Mouse (Mus musculus): ENCODE data around the gene Pde4b. TPM values are rescaled to one million over a fixed set of nuclear protein-coding genes. Genes with fewer than 3 reads are reported as not detected.

Pde4b gene
- polyA plus RNA-seq, 1 experiment from 2014 or later: 7.0 TPM

DNA sequence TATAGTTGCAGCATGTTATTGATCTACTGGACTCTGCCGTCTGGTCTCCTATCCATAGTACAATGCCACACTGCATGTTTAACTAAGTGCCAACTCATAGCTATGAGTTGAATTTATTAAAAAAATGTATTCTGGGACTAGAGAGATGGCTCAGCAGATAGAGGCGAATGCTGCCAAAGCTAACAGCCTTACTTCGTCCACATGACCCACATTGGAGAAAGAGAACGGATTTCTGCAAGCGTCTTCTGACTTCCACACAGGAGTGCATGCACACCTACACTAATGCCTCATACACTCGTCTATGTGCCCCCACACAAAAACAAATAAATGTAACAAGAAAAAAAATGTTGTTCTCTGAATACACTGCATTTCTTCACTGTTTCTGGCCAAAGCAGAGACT lies 231.3 kb downstream of the Pde4b start:
- no peaks in the 10 kb centered on the region for H3K4me1 ChIP-seq (replicated peaks; ENCODE audit: control insufficient read depth, insufficient read depth, low read length)
- DNase-seq (ENCODE audit: low spot score): no peak
- no peak overlapping the region for H3K4me3 ChIP-seq (ENCODE audit: low read depth, low read length)
- no peaks in the 10 kb centered on the region for H3K36me3 ChIP-seq (ENCODE audit: control insufficient read depth, insufficient read depth, low read length)
- no peak overlapping the region for H3K27ac ChIP-seq (ENCODE audit: low read depth, low read length)
- H3K9me3 ChIP-seq (ENCODE audit: control insufficient read depth, low read length): no peaks in the 10 kb centered on the region
- H3K27me3 ChIP-seq (ENCODE audit: control insufficient read depth, insufficient read depth, low read length): no peaks in the 10 kb centered on the region
- no peak for ATAC-seq (ENCODE audit: low FRiP score)
- H3K9ac ChIP-seq (ENCODE audit: low read depth, low read length): no peak overlapping the region
- no peak overlapping the region for H3K4me2 ChIP-seq (replicated peaks; ENCODE audit: low read depth, low read length)
- 90% methylated on average over 6 of the region's 6 CpGs for WGBS

DNA sequence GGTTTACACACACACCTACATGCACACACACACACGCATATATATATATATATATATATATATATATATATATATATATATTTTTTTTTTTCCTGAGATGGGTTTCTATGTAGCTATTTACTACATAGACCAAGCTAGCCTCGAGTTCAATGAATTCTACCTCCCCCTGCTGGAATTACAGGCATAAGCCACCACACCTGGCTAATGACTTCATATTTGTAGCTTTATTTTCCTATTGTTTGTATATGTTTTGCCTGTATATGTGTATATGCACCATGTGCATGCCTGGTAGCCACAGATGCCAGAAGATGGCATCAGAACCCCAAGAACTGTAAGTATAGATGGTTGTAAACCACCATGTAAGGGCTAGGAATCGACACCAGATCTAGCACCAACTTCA lies 234.0 kb downstream of the Pde4b start:
- no peak overlapping the region for H3K27ac ChIP-seq (ENCODE audit: low read depth, low read length)
- H3K4me1 ChIP-seq (replicated peaks; ENCODE audit: control insufficient read depth, insufficient read depth, low read length): no peaks in the 10 kb centered on the region
- H3K27me3 ChIP-seq (ENCODE audit: control insufficient read depth, insufficient read depth, low read length): no peaks in the 10 kb centered on the region
- H3K9me3 ChIP-seq (ENCODE audit: control insufficient read depth, low read length): no peaks in the 10 kb centered on the region
- 73% methylated on average over 3 of the region's 3 CpGs for WGBS
- no peak overlapping the region for H3K4me2 ChIP-seq (replicated peaks; ENCODE audit: low read depth, low read length)
- no peak for DNase-seq (ENCODE audit: low spot score)
- no peaks in the 10 kb centered on the region for H3K36me3 ChIP-seq (ENCODE audit: control insufficient read depth, insufficient read depth, low read length)
- H3K4me3 ChIP-seq (ENCODE audit: low read depth, low read length): no peak overlapping the region
- ATAC-seq (ENCODE audit: low FRiP score): no peak
- H3K9ac ChIP-seq (ENCODE audit: low read depth, low read length): no peak overlapping the region

DNA sequence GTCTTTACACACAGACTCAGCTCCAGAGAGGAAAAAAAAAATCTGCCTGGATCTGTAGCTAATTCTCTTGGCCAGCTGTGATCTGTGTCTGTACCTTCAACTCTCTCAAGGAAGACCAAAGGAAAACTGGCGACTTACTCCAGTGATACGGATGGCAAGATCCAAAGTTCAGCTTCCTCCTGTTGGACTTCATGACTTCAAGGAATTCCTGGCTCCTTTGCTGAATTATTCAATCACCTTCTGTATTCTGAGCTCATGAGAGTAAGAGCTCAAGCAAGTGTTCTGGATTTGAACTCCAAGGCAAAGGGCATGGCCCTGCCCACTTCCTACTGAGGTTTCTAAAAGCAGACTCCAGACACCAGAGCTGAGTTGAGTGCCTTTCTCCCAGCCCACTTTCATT lies 245.0 kb downstream of the Pde4b start:
- H3K27ac ChIP-seq (ENCODE audit: low read depth, low read length): no peak overlapping the region
- DNase-seq (ENCODE audit: low spot score): no peak
- no peaks in the 10 kb centered on the region for H3K9me3 ChIP-seq (ENCODE audit: control insufficient read depth, low read length)
- no peaks in the 10 kb centered on the region for H3K36me3 ChIP-seq (ENCODE audit: control insufficient read depth, insufficient read depth, low read length)
- 86% methylated on average over 2 of the region's 2 CpGs for whole genome bisulfite sequencing
- ATAC-seq (ENCODE audit: low FRiP score): no peak
- H3K4me1 ChIP-seq (replicated peaks; ENCODE audit: control insufficient read depth, insufficient read depth, low read length): no peaks in the 10 kb centered on the region
- H3K4me3 ChIP-seq (ENCODE audit: low read depth, low read length): no peak overlapping the region
- H3K27me3 ChIP-seq (ENCODE audit: control insufficient read depth, insufficient read depth, low read length): no peaks in the 10 kb centered on the region
- H3K4me2 ChIP-seq (replicated peaks; ENCODE audit: low read depth, low read length): no peak overlapping the region
- H3K9ac ChIP-seq (ENCODE audit: low read depth, low read length): no peak overlapping the region

DNA sequence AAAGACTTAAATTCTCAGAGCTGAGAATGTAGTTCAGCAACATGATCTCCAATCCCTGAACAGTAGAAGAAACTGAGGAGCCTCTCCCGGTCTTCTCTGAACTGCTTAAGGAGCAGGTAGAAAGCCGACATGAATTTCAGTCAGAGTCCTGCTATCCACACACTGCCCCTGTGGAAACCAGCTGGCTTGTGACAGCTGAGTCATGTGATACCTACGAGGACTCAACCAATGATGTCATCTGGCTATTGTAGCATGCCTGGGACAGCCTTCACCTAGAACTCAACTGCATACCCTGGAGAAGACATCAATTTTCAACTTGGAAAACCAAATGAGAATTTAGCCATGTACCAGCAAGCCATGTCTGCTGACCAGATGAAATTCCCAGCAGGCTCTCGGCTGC lies 245.5 kb downstream of the Pde4b start:
- Histone ChIP-seq H3K9ac (ENCODE audit: low read depth, low read length) (no peak overlapping the region), H3K4me2 (replicated peaks; ENCODE audit: low read depth, low read length) (no peak overlapping the region), H3K4me1 (replicated peaks; ENCODE audit: control insufficient read depth, insufficient read depth, low read length) (no peaks in the 10 kb centered on the region), H3K27me3 (ENCODE audit: control insufficient read depth, insufficient read depth, low read length) (no peaks in the 10 kb centered on the region), H3K4me3 (ENCODE audit: low read depth, low read length) (no peak overlapping the region), H3K36me3 (ENCODE audit: control insufficient read depth, insufficient read depth, low read length) (no peaks in the 10 kb centered on the region), H3K27ac (ENCODE audit: low read depth, low read length) (no peak overlapping the region), H3K9me3 (ENCODE audit: control insufficient read depth, low read length) (no peaks in the 10 kb centered on the region)
- DNase-seq (ENCODE audit: low spot score) (no peak), ATAC-seq (ENCODE audit: low FRiP score) (no peak)
- WGBS: 85% methylated on average over 4 of the region's 4 CpGs

DNA sequence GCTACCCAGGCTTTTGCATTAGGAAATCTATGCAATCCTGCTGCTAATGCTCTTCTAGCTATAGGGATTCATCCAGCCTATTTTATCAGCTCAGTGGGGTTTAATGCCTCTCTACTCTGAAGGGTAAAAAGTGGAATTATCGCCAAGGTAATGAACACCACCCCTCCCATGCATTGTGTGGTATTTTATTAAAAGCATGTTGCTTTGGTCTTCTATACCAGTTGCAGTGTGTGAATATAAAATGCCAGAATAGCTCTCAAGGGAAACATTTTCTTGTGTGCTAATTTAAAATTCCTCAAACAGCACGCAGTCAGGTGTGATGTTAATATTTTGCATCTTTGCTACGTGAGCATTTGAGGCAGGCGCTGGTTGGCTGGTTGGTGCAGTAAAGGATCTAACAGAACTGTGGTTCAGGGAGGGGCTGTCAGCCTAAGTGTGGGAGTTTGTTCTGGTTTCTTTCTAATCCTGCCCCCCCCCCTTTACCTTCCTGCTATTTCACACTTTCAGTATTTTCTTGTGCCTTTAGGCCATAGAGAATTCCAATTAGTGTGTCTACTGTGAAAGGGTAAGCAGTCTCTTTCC lies 259.7 kb downstream of the Pde4b start:
- Histone ChIP-seq H3K9me3 (ENCODE audit: control insufficient read depth, low read length) (no peaks in the 10 kb centered on the region), H3K36me3 (ENCODE audit: control insufficient read depth, insufficient read depth, low read length) (no peaks in the 10 kb centered on the region), H3K27ac (ENCODE audit: low read depth, low read length) (no peak overlapping the region), H3K4me3 (ENCODE audit: low read depth, low read length) (no peak overlapping the region), H3K9ac (ENCODE audit: low read depth, low read length) (no peak overlapping the region), H3K4me1 (replicated peaks; ENCODE audit: control insufficient read depth, insufficient read depth, low read length) (no peaks in the 10 kb centered on the region), H3K27me3 (ENCODE audit: control insufficient read depth, insufficient read depth, low read length) (no peaks in the 10 kb centered on the region), H3K4me2 (replicated peaks; ENCODE audit: low read depth, low read length) (no peak overlapping the region)
- 77% methylated on average over 4 of the region's 4 CpGs for WGBS
- DNase-seq (ENCODE audit: low spot score) (no peak), ATAC-seq (ENCODE audit: low FRiP score) (no peak)

DNA sequence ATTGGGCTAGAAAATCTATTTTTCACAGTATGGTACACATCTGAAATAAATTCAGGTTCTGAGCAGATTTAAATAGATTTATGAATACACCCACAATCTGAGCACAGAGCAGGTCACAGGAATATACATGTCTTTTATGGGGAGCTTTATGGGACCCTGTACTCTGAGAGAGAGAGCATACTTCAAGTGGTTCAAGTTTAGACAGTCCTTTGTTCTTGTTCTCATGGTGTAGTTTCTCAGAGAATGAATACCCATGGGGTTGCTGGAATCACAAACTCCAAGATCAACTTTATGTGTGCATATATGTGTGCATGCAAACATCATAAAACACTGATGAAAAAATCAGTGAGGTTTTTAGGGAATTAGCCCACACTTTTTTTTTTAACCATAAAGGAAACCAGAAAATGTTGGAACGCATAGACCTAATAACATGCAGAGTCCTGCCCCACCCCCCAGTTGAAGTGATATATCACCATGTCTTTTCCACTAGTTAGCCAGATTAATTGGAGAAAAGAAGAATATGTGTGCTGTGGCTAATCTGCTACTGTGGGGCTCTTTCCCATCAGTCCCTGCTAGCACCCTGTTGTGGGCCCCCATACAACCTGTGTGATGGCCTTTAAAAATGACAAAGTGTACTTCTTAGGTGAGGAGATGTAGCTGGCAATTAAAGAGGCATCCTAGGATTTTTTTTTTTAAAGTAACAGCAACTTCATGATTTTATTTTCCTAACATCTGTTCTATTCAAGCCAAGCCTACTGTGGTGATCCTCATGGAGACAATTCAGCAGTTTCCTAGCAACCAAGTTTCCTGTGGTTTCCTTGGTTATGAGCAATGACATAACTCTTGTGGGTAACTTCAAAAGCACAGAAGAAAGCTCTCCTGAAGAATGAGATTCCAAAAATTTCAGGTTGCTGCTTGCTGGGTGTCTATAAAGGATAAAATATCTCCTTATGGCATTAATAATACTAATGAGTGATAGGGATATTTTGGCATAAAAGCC lies 264.4 kb downstream of the Pde4b start:
- no peak overlapping the region for H3K27ac ChIP-seq (ENCODE audit: low read depth, low read length)
- H3K4me2 ChIP-seq (replicated peaks; ENCODE audit: low read depth, low read length): no peak overlapping the region
- WGBS: 60% methylated on average over 1 of the region's 1 CpGs
- H3K4me1 ChIP-seq (replicated peaks; ENCODE audit: control insufficient read depth, insufficient read depth, low read length): no peaks in the 10 kb centered on the region
- no peak overlapping the region for H3K4me3 ChIP-seq (ENCODE audit: low read depth, low read length)
- ATAC-seq (ENCODE audit: low FRiP score) (0 out of 2 replicates have a peak, but pooled peaks have one; percentile 35), DNase-seq (ENCODE audit: low spot score) (peak; percentile 28)
- no peaks in the 10 kb centered on the region for H3K9me3 ChIP-seq (ENCODE audit: control insufficient read depth, low read length)
- H3K27me3 ChIP-seq (ENCODE audit: control insufficient read depth, insufficient read depth, low read length): no peaks in the 10 kb centered on the region
- H3K9ac ChIP-seq (ENCODE audit: low read depth, low read length): no peak overlapping the region
- H3K36me3 ChIP-seq (ENCODE audit: control insufficient read depth, insufficient read depth, low read length): no peaks in the 10 kb centered on the region

DNA sequence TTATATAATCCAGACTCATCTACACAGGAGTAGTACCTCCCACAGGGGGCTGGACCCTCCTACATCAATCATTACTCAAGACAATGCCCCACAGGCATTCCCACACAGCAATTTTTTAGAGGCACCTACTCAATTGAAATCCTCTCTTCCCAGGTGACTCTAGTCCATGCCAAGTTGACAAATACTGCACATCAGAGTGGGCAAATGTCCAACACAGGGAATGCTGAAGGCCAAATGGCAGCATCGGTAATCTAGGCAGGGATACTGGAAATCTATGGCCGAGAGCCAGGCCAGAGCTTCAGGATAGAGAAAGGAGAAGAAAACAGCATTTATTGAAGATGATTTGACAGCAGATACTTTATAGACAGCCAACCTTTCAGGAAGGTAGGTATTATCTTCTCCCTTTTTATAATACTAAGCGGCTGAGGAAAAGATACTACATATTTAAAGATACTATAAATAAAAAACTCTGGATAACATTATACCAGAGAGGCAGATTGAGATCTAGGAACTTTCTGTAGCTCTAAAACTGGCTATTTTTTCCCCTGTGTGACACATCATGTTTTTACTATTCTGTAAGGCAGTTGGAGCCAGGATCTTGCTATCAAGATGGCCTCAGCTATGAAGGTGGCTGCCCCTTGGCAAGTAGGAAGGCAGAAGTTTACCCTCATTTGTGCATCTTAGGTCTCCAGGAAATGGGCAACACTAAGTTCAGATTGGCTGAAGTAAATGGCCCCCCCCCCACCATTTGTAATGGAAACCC lies 266.5 kb downstream of the Pde4b start:
- no peak overlapping the region for H3K4me3 ChIP-seq (ENCODE audit: low read depth, low read length)
- no peaks in the 10 kb centered on the region for H3K4me1 ChIP-seq (replicated peaks; ENCODE audit: control insufficient read depth, insufficient read depth, low read length)
- 95% methylated on average over 3 of the region's 3 CpGs for WGBS
- no peak overlapping the region for H3K27ac ChIP-seq (ENCODE audit: low read depth, low read length)
- H3K27me3 ChIP-seq (ENCODE audit: control insufficient read depth, insufficient read depth, low read length): no peaks in the 10 kb centered on the region
- no peak overlapping the region for H3K9ac ChIP-seq (ENCODE audit: low read depth, low read length)
- no peaks in the 10 kb centered on the region for H3K36me3 ChIP-seq (ENCODE audit: control insufficient read depth, insufficient read depth, low read length)
- no peaks in the 10 kb centered on the region for H3K9me3 ChIP-seq (ENCODE audit: control insufficient read depth, low read length)
- ATAC-seq (ENCODE audit: low FRiP score): no peak
- DNase-seq (ENCODE audit: low spot score): no peak
- H3K4me2 ChIP-seq (replicated peaks; ENCODE audit: low read depth, low read length): no peak overlapping the region

DNA sequence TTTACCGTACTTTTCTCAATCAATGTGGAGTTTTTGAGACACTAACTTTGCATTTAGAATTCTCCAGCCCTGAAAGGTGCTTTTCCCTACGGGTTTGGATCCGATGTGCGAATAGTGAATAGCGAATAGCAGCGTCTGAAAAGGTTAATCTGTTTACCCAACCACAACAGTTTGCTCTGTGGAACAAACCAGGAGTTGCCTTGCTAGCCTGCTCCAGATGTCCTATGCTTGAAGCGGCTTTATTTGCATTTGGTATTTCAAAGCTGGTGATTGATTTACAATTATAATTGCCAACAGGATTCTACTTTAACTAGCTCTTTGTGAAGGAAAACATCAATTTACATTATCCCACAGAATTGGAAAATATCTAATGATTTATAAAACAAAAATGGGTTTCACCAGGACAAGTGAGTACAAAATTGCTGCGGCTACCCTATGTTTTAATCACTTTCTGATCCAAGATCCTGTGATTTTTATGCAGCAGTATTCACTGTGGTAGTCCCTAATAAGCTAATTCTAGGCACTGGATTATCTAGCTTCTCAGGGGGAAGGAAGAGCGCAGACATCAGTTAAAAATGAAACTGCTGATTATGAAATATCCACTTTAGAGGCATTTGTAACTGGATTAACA lies 280.9 kb downstream of the Pde4b start:
- no peaks in the 10 kb centered on the region for H3K9me3 ChIP-seq (ENCODE audit: control insufficient read depth, low read length)
- no peak overlapping the region for H3K4me2 ChIP-seq (replicated peaks; ENCODE audit: low read depth, low read length)
- H3K4me3 ChIP-seq (ENCODE audit: low read depth, low read length): no peak overlapping the region
- 47% methylated on average over 9 of the region's 9 CpGs for WGBS
- H3K27me3 ChIP-seq (ENCODE audit: control insufficient read depth, insufficient read depth, low read length): no peaks in the 10 kb centered on the region
- H3K27ac ChIP-seq (ENCODE audit: low read depth, low read length): no peak overlapping the region
- DNase-seq (ENCODE audit: low spot score): no peak
- H3K36me3 ChIP-seq (ENCODE audit: control insufficient read depth, insufficient read depth, low read length): no peaks in the 10 kb centered on the region
- no peak overlapping the region for H3K9ac ChIP-seq (ENCODE audit: low read depth, low read length)
- no peak for ATAC-seq (ENCODE audit: low FRiP score)
- H3K4me1 ChIP-seq (replicated peaks; ENCODE audit: control insufficient read depth, insufficient read depth, low read length): no peaks in the 10 kb centered on the region

Data from hindbrain, embryonic 11.5 days (tissue).